15 mouse cellular contexts compared by ENCODE assay signal in genomic region chr17:49633041-49633440, GRCm38 (mm10). TPM values are rescaled to one million over a fixed set of nuclear protein-coding genes. Genes with fewer than 3 reads are reported as not detected.
A peak's percentile ranks its signal among the peaks of the same experiment; 100 is the strongest.
DNase-seq lines count a peak whose midpoint lies in the region; ATAC-seq lines count a peak whose summit lies in the region.
"Had no signal": no experiment of that assay in that cellular context is flagged by ENCODE, and none has a peak within 500 bp of the region (broad histone marks: within the 10 kb centered on the region; RNA-seq: fewer than 3 reads in every experiment).

No protein-coding gene starts in this region.

- 0 out of 2 replicates have a peak, but pooled peaks cover 2% of the 10 kb centered on the region for H3K9me3 ChIP-seq in lung, embryonic 16.5 days (ENCODE audit: control insufficient read depth, low read length)
- H3K9me3 ChIP-seq in embryonic facial prominence, embryonic 10.5 days: no peaks in the 10 kb centered on the region
- H3K9me3 ChIP-seq: hindbrain, embryonic 10.5 days; midbrain, embryonic 12.5 days had no signal

- intact Hi-C loops in heart, postnatal 36 days (cut with DNase I): no loop called here

- H3K36me3 ChIP-seq in lung, embryonic 16.5 days (ENCODE audit: control insufficient read depth, insufficient read depth, low read length): 0 out of 2 replicates have a peak, but pooled peaks cover 5% of the 10 kb centered on the region
- no peaks in the 10 kb centered on the region for H3K36me3 ChIP-seq in embryonic facial prominence, embryonic 10.5 days (replicated peaks)
- H3K36me3 ChIP-seq: hindbrain, embryonic 10.5 days; midbrain, embryonic 12.5 days had no signal

- peak overlapping the region; percentile 31; the same call in 1 of the 2 replicates for H3K9ac ChIP-seq in lung, embryonic 16.5 days (ENCODE audit: low read length)
- H3K9ac ChIP-seq: midbrain, embryonic 12.5 days had no signal

- H3K27me3 ChIP-seq in lung, embryonic 16.5 days (ENCODE audit: control insufficient read depth, insufficient read depth, low read depth, low read length): no peaks in the 10 kb centered on the region
- no peaks in the 10 kb centered on the region for H3K27me3 ChIP-seq in embryonic facial prominence, embryonic 10.5 days (replicated peaks; ENCODE audit: low read depth, poor library complexity, severe bottlenecking)
- H3K27me3 ChIP-seq: midbrain, embryonic 12.5 days had no signal

- H3K27ac ChIP-seq in lung, embryonic 16.5 days (ENCODE audit: low read length): no peak overlapping the region
- no peak overlapping the region for H3K27ac ChIP-seq in embryonic facial prominence, embryonic 10.5 days (replicated peaks)
- H3K27ac ChIP-seq: hindbrain, embryonic 10.5 days; midbrain, embryonic 12.5 days had no signal

- H3K4me3 ChIP-seq in lung, embryonic 16.5 days (ENCODE audit: low read length): no peak overlapping the region
- H3K4me3 ChIP-seq in embryonic facial prominence, embryonic 10.5 days: no peak overlapping the region
- H3K4me3 ChIP-seq: hindbrain, embryonic 10.5 days; midbrain, embryonic 12.5 days had no signal

- H3K4me2 ChIP-seq in lung, embryonic 16.5 days (ENCODE audit: low read depth, low read length): no peak overlapping the region
- H3K4me2 ChIP-seq: liver, embryonic 11.5 days; midbrain, embryonic 12.5 days had no signal

- ATAC-seq in cerebellum, adult (ENCODE audit: insufficient number of reproducible peaks, low FRiP score, low TSS enrichment): peak; percentile 72
- peak; percentile 31; the same call in 1 of the 2 replicates for ATAC-seq in lung, embryonic 16.5 days (ENCODE audit: low read depth)

- WGBS in lung, embryonic 16.5 days: 32% methylated on average over 8 of the region's 8 CpGs
- 45% methylated on average over 8 of the region's 8 CpGs for WGBS in embryonic facial prominence, embryonic 10.5 days

- no peak for DNase-seq in cerebellum, postnatal 4 days (ENCODE audit: low spot score in 2 of 2)
- DNase-seq in lung, postnatal 36 days: no peak
- DNase-seq in cerebellum, adult 18-20 months: peak; percentile 63 to 72
- peak; percentile 24 for DNase-seq in embryonic facial prominence, embryonic 10.5 days (ENCODE audit: low spot score)
- DNase-seq in heart, postnatal 36 days: no peak
- DNase-seq in layer of hippocampus, adult 9-11 months: no peak
- DNase-seq: adrenal gland, adult 2 months; kidney, postnatal 10 days; lung, postnatal 4 days had no signal

- H3K4me1 ChIP-seq in lung, embryonic 16.5 days (replicated peaks; ENCODE audit: control insufficient read depth, insufficient read depth, low read length): no peaks in the 10 kb centered on the region
- H3K4me1 ChIP-seq in embryonic facial prominence, embryonic 10.5 days: peaks cover 4% of the 10 kb centered on the region
- H3K4me1 ChIP-seq: midbrain, embryonic 12.5 days had no signal

RNA-seq across cellular contexts. Expression of gene Kif6, which starts 18.1 kb away (rescaled TPM):
- 3.8 and 5.2 TPM in 2 replicates for polyA plus RNA-seq in lung, embryonic 16.5 days (2015; fragmentation: Nextera tagmentation; extraction: Ambion mirVana)
- polyA plus RNA-seq in embryonic facial prominence, embryonic 10.5 days (2016; fragmentation: Nextera tagmentation; extraction: Ambion mirVana): 2.7 and 3.5 TPM in 2 replicates
- total RNA-seq in heart, postnatal 36 days (2021): 1 to 10 TPM; 2.1 to 2.2 TPM
- total RNA-seq: CH12.LX had no signal

Comparison
In these comparisons a context has a peak if more than half of its experiments do, and no peak if none do; other contexts are left out.
1. DNase-seq: peak in cerebellum, adult 18-20 months (2 of 2) and embryonic facial prominence, embryonic 10.5 days (single experiment); none in cerebellum, postnatal 4 days (0 of 2), lung, postnatal 36 days (single experiment), heart, postnatal 36 days (0 of 2) and layer of hippocampus, adult 9-11 months (single experiment).